Mouse (Mus musculus) C2C12 (cell line): Measurements from ENCODE around the gene Lrrc8d.

Source experiments
- CTCF ChIP-seq: IDR thresholded peaks from one replicate; pipeline ENCODE4 v1.5.1; 2011; ENCODE audit not compliant: control insufficient read depth, insufficient read depth, insufficient read length
- MAX ChIP-seq: IDR thresholded peaks from one replicate; pipeline ENCODE4 v1.6.1; 2011; ENCODE audit warnings: mild to moderate bottlenecking, control low read depth
- MYOD1 ChIP-seq: IDR thresholded peaks from one replicate; pipeline ENCODE4 v1.6.1; 2011; ENCODE audit warnings: low read depth; ENCODE audit not compliant: control insufficient read depth, insufficient read length

- TF ChIP-seq CTCF, result no peak
- no peak for TF ChIP-seq MYOD1
- no peak for TF ChIP-seq MAX
These were observed 32.8 kb upstream of the Lrrc8d start for GRCm38 (mm10) chr5:105666930-105667329.
